Mouse (Mus musculus) small intestine, adult 10 weeks (tissue): ENCODE data around the gene Olfr706. TPM values are rescaled to one million over a fixed set of nuclear protein-coding genes. Genes with fewer than 3 reads are reported as not detected.

Source experiments
- polyA plus RNA-seq: library from polyadenylated mRNA; stranded (reverse); fragments of 350-450 nt; fragmentation: Illumina TruSeq; extraction: RNeasy Lipid Tissue Mini Kit (QIAGEN cat#74804); gene quantifications from one replicate; pipeline ENCODE4 v1.2.3, GENCODE M21; 2014; ENCODE audit warnings: low replicate concordance

The Olfr706 gene
- not detected for polyA plus RNA-seq

GRCm38 (mm10) chr7:106888062-106888461, at the start of gene Olfr706:
Gene Olfr706 (minus strand): TSS chr7:106888162.

GRCm38 (mm10) chr7:106932119-106932518, 44.2 kb upstream of the Olfr706 start, which contains the start of gene Olfr709-ps1:
Gene Olfr709-ps1 (minus strand): TSS chr7:106932219.

GRCm38 (mm10) chr7:106907676-106908075, 19.7 kb upstream of the Olfr706 start, which contains the start of gene Olfr1532-ps1:
Gene Olfr1532-ps1 (plus strand): TSS chr7:106908001.

GRCm38 (mm10) chr7:106901141-106901540, 13.2 kb upstream of the Olfr706 start, which contains the start of gene Olfr707:
Gene Olfr707 (minus strand): TSS chr7:106901241.

GRCm38 (mm10) chr7:106876791-106877190, 11.2 kb downstream of the Olfr706 start, which contains the start of gene Olfr705:
Gene Olfr705 (minus strand): TSS chr7:106876891.

GRCm38 (mm10) chr7:106862885-106863284, 25.1 kb downstream of the Olfr706 start, which contains the start of gene Olfr704:
Gene Olfr704 (plus strand): TSS chr7:106863185.

GRCm38 (mm10) chr7:106843060-106843459, 44.9 kb downstream of the Olfr706 start, which contains the start of gene Olfr703:
Gene Olfr703 (plus strand): TSS chr7:106843360.

GRCm38 (mm10) chr7:106833793-106834192, 54.2 kb downstream of the Olfr706 start, which contains the start of gene Olfr702:
Gene Olfr702 (minus strand): TSS chr7:106833893.

Other genes starting within 250 kb of the Olfr706 start
- gene Olfr693, start 207.6 kb downstream of the Olfr706 start, polyA plus RNA-seq, result not detected
- not detected for gene Olfr694, start 196.3 kb downstream of the Olfr706 start, polyA plus RNA-seq
- not detected for gene Olfr695, start 171.8 kb downstream of the Olfr706 start, polyA plus RNA-seq
- gene Olfr697, start 145.7 kb downstream of the Olfr706 start, polyA plus RNA-seq, result not detected
- not detected for gene Olfr698, start 132.8 kb downstream of the Olfr706 start, polyA plus RNA-seq
- gene Olfr699, start 95.0 kb downstream of the Olfr706 start, polyA plus RNA-seq, result not detected
- gene Olfr700, start 79.3 kb downstream of the Olfr706 start, polyA plus RNA-seq, result not detected
- gene Olfr701, start 74.0 kb downstream of the Olfr706 start, polyA plus RNA-seq, result not detected
- not detected for gene Olfr702, start 54.3 kb downstream of the Olfr706 start, polyA plus RNA-seq
- not detected for gene Olfr703, start 44.8 kb downstream of the Olfr706 start, polyA plus RNA-seq
- not detected for gene Olfr704, start 25.0 kb downstream of the Olfr706 start, polyA plus RNA-seq
- not detected for gene Olfr705, start 11.3 kb downstream of the Olfr706 start, polyA plus RNA-seq
- gene Olfr707, start 13.1 kb upstream of the Olfr706 start, polyA plus RNA-seq, result not detected
- 0.45 TPM for gene Olfr1532-ps1, start 19.8 kb upstream of the Olfr706 start, polyA plus RNA-seq
- not detected for gene Olfr709-ps1, start 44.1 kb upstream of the Olfr706 start, polyA plus RNA-seq
- not detected for gene Olfr710, start 60.1 kb upstream of the Olfr706 start, polyA plus RNA-seq
- not detected for gene Olfr6, start 75.8 kb upstream of the Olfr706 start, polyA plus RNA-seq
- not detected for gene Olfr711, start 87.3 kb upstream of the Olfr706 start, polyA plus RNA-seq
- gene Olfr2, start 117.9 kb upstream of the Olfr706 start, polyA plus RNA-seq, result not detected
- gene Olfr713, start 143.0 kb upstream of the Olfr706 start, polyA plus RNA-seq, result 0.19 TPM
- not detected for gene Olfr714, start 182.8 kb upstream of the Olfr706 start, polyA plus RNA-seq
- gene Olfr17, start 205.1 kb upstream of the Olfr706 start, polyA plus RNA-seq, result not detected
- not detected for gene Olfr715b, start 222.2 kb upstream of the Olfr706 start, polyA plus RNA-seq
- not detected for gene Olfr715, start 242.9 kb upstream of the Olfr706 start, polyA plus RNA-seq